Mouse (Mus musculus): ENCODE data around the gene Nfix.

Gene Nfix

DNA sequence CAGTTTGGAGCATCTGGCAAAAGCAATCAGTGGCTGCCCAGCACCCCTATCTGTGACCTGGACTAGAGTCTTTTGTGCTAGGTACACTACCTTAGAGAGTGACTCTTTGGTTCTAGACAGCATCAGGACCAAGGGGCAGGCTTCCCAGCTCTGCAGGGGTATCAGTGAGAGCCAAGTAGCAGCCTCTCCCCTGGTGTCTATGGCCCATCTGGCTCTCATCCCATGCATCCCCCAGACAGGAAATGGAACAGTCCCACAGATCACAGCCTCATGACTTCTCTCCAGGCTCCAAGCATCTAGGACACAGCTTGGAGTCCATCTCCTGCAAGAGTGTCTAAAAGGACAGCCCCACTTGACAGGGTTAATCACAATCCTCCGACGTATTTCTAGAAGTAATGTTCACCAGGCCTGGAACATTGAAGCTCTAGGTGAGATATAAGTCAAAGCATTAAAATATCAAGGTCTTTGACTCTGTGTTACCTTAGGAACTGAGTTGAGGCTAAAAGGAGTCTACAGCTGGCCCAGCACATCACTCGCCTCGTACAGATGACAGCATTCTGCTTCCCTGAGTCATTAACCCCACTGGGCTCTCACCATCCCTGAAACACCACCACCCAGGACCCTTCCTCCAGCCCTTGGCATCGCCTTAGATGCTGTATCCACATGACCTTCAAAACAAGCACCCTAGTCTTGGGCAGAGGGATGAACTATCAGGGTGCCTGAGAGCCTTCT, 81.0 kb downstream of the Nfix start:
- in situ Hi-C loops (cut with MboI, MseI), result no loop called here

- in situ Hi-C loops (cut with MboI, MseI), result no loop called here
Observed at GRCm38 (mm10) chr8:84718476-84718875, 81.7 kb downstream of the Nfix start.

GRCm38 (mm10) chr8:84716790-84717189, 83.4 kb downstream of the Nfix start:
- in situ Hi-C loops (cut with MboI, MseI), result no loop called here

GRCm38 (mm10) chr8:84715893-84716468, 84.2 kb downstream of the Nfix start:
- in situ Hi-C loops (cut with MboI, MseI), result no loop called here

- in situ Hi-C loops (cut with MboI, MseI), result loop anchor here (5.0 kb wide), 1 partner anchor 98 kb away; no protein-coding TSS in a partner anchor
Observed at GRCm38 (mm10) chr8:84714161-84714560, 86.0 kb downstream of the Nfix start.

DNA sequence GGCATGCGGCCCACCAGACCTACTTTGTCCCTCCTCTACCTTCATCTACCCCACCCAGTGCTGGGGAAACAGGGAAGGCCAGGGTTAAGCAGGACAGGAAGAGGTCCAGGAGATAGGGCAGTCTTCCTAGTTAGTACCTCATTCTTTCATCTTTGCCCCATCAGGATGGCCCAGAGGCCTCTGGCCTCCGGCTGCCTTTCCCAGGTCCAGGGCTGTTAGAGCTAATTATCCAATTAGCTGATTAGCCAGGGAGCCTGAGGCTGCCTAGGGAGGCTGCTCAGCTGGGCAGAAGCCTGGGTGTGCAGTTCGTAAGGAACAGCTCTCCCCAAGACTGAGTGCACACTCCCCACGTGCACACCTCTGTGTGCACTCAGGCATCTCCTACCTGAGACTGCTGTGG, 86.8 kb downstream of the Nfix start:
- in situ Hi-C loops (cut with MboI, MseI), result loop anchor here (5.0 kb wide), 1 partner anchor 99 kb away; no protein-coding TSS in a partner anchor

DNA sequence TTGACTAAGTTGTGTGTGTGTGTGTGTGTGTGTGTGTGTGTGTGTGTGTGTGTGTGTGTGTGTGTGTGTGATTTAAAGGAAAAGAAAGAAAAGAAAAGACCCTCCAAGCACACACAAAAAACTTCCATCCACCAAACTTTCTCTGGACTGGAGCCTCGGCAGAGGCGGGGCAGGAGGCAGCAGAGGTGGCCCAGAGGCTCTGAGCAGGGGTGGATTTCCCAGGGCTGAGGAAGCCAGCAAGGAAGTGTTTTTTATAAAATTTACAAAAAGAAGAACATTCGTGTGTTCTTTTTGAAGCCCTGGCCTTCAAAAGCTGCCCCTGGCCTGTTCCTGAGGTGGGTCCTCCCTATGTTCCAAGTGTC, 87.4 kb downstream of the Nfix start:
- in situ Hi-C loops (cut with MboI, MseI), result loop anchor here (5.0 kb wide), 1 partner anchor 100 kb away; no protein-coding TSS in a partner anchor

DNA sequence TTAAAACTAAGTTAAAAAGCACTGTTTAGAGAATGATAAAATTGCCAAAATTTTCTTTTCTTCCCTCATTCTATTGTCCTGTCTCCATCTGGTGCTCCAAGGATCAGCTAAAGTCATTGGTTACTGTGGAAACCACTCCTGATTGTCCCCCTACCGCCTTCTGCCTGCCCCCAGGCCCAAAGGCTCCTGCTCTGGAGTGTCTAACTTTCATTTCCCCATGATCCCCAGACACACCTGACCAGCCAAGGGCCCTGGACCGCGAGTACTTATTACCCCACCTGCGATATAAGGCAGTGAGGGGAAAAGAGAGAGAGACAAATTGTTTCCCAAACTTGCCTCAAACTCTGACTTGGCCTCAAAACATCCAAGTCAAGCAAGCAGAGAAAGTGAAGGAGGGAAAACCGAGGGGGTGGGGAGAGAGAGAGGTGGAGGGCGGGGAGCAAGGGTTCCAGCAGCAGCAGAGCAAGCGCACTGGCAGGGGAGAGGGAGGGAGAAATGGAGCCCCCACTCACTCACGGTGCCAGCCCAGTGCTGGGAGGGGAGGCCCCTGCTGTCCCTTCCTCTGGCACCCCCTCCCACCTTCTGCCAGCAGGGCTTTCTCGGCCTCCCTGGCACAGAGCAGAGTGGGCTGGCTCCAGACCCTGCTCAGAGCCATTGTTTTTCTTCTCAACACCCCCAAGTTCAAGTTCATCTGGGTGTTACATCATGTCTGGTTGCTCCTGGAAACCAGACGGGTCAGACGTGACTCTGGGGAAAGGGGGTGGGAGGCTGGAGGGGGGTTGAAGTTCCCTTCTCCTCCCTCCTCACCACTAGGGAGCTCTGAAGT, 88.0 kb downstream of the Nfix start:
- in situ Hi-C loops (cut with MboI, MseI), result loop anchor here (5.0 kb wide), 1 partner anchor 100 kb away; no protein-coding TSS in a partner anchor

- in situ Hi-C loops (cut with MboI, MseI), result loop anchor here (5.0 kb wide), 1 partner anchor 101 kb away; no protein-coding TSS in a partner anchor
Observed at GRCm38 (mm10) chr8:84711312-84711711, 88.8 kb downstream of the Nfix start.

- in situ Hi-C loops (cut with MboI, MseI), result loop anchor here (5.0 kb wide), 1 partner anchor 102 kb away; no protein-coding TSS in a partner anchor
Observed at GRCm38 (mm10) chr8:84709931-84710330, 90.2 kb downstream of the Nfix start.

DNA sequence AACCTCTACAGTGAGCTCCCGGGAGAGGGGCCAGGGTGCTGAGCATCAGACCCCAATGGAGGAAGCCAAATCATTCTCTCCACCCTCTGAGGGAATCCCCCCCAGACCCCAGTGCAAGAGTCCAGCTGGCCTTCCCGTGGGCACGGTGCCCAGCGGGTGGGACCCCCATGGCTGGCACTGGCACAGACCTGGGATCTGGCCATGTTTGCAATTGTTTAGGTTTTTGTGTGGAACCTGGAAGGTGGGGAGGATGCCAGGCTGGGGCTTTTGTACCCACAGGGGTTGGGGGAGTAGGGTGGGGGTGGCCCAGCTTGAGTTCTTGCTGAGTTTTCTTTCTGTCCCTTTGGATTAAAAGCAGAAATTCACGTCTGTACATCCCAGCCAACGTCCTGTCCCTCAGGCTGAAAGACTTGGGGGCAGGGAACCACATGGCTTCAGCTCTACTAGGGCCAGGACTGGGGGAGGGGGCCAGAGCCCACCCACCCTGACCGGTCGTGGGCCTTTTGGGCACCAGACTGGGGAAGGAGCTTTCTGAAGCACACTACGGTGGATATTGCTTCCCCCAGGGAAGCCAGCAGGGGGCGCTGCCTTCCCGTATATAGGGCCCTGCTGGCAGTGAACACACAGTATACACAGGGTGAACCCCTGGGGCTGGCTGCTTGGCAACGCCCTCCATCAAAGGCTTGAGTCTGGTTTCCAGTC, 91.2 kb downstream of the Nfix start:
- in situ Hi-C loops (cut with MboI, MseI), result no loop called here

- in situ Hi-C loops (cut with MboI, MseI), result no loop called here
Observed at GRCm38 (mm10) chr8:84708071-84708541, 92.0 kb downstream of the Nfix start.

DNA sequence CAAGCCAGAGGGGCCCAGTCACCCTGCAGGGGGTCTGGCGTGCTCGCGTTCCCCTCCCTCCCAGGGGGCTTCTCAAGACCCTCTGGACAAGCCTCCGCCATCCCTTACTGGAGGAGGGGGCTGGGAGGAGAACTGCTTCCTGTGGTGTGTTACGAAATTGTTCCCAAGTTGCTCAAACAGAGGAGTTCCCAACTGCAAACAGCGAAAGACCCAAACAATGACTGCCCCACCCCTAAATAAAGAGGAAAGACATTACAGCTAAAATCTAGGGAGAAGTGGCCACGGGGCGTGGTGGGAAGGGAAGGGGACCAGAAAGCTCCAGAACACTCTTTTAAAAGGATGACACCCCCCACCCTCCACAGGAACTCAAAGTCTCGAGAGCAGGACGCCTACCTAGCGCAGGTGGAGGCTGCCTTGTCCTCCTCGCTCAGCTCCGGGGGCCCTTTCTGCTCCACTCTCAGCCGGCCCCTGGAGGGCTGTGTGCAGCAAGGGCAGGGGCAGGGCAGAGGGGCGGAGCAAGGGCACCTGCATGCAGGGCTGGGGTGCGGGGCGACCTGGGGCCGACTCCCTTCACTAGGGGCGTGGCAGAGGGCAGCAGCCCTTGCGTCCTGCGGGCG, 92.8 kb downstream of the Nfix start:
- in situ Hi-C loops (cut with MboI, MseI), result no loop called here

DNA sequence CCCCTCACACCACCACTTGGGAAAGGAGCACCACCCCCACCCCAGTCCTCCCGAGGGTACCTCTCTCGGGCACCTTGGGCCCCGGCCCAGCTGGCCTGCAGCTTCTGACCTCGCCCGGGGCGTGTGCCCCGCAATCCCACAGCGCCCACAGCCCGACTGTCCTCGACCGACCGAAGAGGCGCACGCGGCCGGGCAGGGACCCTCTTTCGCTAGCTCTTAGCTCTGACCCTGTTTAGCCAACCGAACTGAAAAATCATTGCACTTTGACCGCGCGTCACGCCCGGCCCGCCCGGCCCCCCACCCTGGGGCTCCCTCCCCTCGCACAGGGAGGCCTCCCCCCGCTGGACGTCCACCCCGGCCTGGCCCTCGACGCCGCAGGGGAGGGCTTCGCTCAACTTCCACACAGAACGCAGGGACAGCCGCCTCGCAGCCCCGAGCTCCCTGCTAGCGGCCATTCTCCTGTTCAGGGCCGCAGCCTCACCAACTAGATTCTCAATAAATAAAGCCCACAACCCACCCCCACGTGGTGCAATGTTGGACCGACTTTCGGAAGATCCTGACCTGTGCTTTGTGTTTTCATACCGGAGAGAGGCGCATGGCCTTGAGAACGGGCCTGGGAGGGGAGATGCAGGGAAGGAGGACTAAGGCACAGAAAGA, 93.4 kb downstream of the Nfix start:
- in situ Hi-C loops (cut with MboI, MseI), result no loop called here

DNA sequence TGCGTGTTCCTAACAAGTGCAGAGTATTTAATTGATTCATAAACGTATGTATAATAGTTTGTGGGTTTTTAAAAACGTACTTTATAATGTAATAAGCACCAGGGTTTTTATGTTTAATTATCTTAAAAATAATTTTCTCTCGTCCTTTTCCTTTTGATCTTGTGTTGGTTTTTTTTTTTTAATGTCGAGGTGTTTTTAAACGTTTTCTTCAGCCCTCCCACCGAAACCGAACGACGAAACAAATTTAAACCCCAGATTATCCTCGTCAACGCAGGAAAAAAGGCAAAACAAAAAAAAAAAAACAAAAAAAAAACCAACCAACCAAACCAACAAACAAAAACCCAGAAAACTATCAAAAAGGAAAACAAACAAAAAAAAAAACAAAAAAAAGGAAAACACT, 94.2 kb downstream of the Nfix start:
- in situ Hi-C loops (cut with MboI, MseI), result no loop called here

DNA sequence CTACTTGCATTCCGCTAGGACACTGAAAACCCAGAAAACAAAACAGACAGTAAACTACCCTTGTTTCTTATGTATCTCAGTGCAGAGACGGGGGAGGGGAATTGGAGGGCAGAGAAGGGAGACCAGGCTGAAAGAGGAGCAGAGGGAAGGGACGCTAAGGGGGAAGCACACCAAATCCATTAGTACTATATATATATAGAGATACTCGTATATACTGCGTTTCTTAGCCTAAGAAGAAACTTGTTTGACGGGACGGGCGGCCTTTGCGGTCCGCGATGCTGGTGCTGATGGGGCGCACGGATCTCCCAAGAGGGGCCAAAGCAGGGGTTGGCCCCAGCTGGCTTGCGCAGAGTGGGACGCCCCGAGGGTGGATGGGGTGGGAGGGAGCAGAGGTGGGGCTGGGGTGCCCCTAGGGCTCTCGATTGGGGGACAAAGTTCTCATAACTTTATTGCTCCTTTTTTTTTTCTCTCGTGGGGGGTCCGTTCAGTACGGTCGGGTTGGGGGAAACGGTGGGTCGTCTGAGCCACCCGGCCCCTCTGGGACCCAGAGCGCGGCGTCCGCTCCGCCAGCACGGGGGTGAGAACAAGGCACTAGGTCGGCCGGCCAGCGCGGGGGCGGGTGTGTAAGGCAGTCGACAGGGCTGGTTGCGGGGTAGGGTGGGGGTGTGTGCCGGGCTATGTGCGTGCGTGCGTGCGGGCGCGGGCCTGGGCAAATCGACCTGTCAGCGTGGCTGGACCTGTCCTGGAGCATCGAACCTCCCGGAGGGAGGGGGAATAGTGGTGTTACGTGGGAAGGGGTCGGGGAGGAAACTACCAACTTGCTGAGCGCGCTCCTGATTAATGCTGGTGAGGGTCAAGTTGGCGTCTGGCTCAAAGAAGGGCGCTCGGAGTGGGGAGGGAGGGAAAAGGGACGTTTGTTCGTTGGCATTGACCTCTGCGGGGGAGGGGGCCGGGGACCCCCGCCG, 95.0 kb downstream of the Nfix start:
- in situ Hi-C loops (cut with MboI, MseI), result no loop called here

DNA sequence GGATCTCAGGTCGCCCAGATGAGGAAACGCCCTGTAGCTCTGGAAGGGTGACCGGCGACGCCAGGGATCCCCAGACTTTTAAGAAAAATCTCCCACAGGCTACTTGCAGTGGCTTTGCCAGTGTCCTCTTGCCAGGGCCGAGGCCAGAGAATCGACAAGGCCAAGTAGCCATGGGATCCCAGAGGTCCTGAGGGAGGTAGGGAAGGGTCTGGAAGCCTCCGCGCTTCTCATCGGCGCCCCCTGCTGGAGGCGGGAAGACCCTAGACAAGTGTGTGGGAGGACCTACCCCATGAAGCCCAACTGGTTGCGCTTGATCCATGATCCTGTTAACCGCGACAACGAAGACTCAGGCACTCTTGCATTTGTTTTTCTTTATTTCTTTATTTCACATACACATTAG, 95.8 kb downstream of the Nfix start:
- in situ Hi-C loops (cut with MboI, MseI), result no loop called here

DNA sequence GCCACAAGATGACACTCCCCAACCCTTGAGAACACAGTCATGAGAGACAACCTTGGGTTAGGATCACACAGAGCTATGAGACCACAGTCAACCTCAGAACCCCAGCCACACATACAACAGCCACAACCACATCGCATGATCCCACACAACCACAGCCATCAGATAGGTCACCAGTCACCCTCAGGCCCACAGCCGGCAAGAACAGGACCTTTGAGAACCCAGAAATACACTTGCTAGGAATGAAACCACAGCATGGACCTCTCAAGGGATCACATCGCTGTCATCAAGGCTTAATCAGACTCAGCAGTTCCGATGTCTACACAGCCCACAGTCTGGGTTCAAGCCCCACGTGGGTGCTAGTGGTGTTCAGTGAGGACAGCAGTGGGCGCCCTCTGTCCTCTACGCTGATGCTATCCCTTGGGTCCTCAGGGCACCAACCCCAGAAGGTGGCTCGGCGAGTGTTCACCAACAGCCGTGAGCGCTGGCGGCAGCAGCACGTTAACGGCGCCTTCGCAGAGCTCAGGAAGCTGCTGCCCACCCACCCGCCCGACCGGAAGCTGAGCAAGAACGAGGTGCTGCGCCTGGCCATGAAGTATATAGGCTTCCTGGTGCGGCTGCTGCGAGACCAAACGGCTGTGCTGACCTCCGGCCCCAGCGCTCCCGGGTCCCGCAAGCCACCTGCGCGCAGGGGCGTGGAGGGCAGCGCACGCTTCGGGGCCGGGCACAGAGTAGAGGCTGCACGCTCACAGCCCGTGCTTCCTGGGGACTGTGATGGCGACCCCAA, 96.5 kb downstream of the Nfix start:
- in situ Hi-C loops (cut with MboI, MseI), result no loop called here

All from T-helper 1 cell (primary cell).